Mouse (Mus musculus): ENCODE results near the gene Olfr904. TPM values are rescaled to one million over a fixed set of nuclear protein-coding genes. Genes with fewer than 3 reads are reported as not detected.

Olfr904 gene
- polyA plus RNA-seq (2012; rRNA removed), result not detected in 2 replicates

GRCm38 (mm10) chr9:38462844-38463243, at the start of gene Olfr904:
Gene Olfr904 (plus strand): TSS chr9:38463144.

GRCm38 (mm10) chr9:38429155-38429554, 33.8 kb upstream of the Olfr904 start, which contains the start of gene Olfr901:
Gene Olfr901 (plus strand): TSS chr9:38429455.

GRCm38 (mm10) chr9:38447352-38447751, 15.6 kb upstream of the Olfr904 start, which contains the start of gene Olfr902:
Gene Olfr902 (plus strand): TSS chr9:38447652.

GRCm38 (mm10) chr9:38470807-38471206, 7.9 kb downstream of the Olfr904 start, which contains the start of gene Olfr905:
Gene Olfr905 (plus strand): TSS chr9:38471107.

GRCm38 (mm10) chr9:38486785-38487184, 23.8 kb downstream of the Olfr904 start, which contains the start of gene Olfr906:
Gene Olfr906 (plus strand): TSS chr9:38487085.

GRCm38 (mm10) chr9:38495501-38495900, 32.6 kb downstream of the Olfr904 start, which contains the start of gene Olfr907:
Gene Olfr907 (plus strand): TSS chr9:38495801.

Other genes starting within 250 kb of the Olfr904 start
- gene Olfr894, start 245.1 kb upstream of the Olfr904 start, polyA plus RNA-seq (2012; rRNA removed), result not detected in 2 replicates
- gene Olfr143, start 210.4 kb upstream of the Olfr904 start, polyA plus RNA-seq (2012; rRNA removed), result not detected in 2 replicates
- gene Olfr895, start 195.3 kb upstream of the Olfr904 start, polyA plus RNA-seq (2012; rRNA removed), result not detected in 2 replicates
- not detected in 2 replicates for gene Olfr896-ps1, start 172.0 kb upstream of the Olfr904 start, polyA plus RNA-seq (2012; rRNA removed)
- not detected in 2 replicates for gene Olfr25, start 134.1 kb upstream of the Olfr904 start, polyA plus RNA-seq (2012; rRNA removed)
- gene Olfr898, start 114.7 kb upstream of the Olfr904 start, polyA plus RNA-seq (2012; rRNA removed), result not detected in 2 replicates
- not detected in 2 replicates for gene Olfr250, start 96.2 kb upstream of the Olfr904 start, polyA plus RNA-seq (2012; rRNA removed)
- gene Olfr251, start 86.1 kb upstream of the Olfr904 start, polyA plus RNA-seq (2012; rRNA removed), result not detected in 2 replicates
- not detected in 2 replicates for gene Olfr147, start 61.4 kb upstream of the Olfr904 start, polyA plus RNA-seq (2012; rRNA removed)
- gene Olfr901, start 33.7 kb upstream of the Olfr904 start, polyA plus RNA-seq (2012; rRNA removed), result not detected in 2 replicates
- not detected in 2 replicates for gene Olfr902, start 15.5 kb upstream of the Olfr904 start, polyA plus RNA-seq (2012; rRNA removed)
- gene Olfr905, start 8.0 kb downstream of the Olfr904 start, polyA plus RNA-seq (2012; rRNA removed), result not detected in 2 replicates
- not detected in 2 replicates for gene Olfr906, start 23.9 kb downstream of the Olfr904 start, polyA plus RNA-seq (2012; rRNA removed)
- not detected in 2 replicates for gene Olfr907, start 32.7 kb downstream of the Olfr904 start, polyA plus RNA-seq (2012; rRNA removed)
- gene Olfr911-ps1, start 58.4 kb downstream of the Olfr904 start, polyA plus RNA-seq (2012; rRNA removed), result not detected in 2 replicates
- not detected in 2 replicates for gene Olfr910, start 74.7 kb downstream of the Olfr904 start, polyA plus RNA-seq (2012; rRNA removed)
- not detected in 2 replicates for gene Olfr912, start 117.0 kb downstream of the Olfr904 start, polyA plus RNA-seq (2012; rRNA removed)
- not detected in 2 replicates for gene Olfr913, start 129.6 kb downstream of the Olfr904 start, polyA plus RNA-seq (2012; rRNA removed)
- not detected in 2 replicates for gene Olfr914, start 142.0 kb downstream of the Olfr904 start, polyA plus RNA-seq (2012; rRNA removed)
- gene Olfr916, start 196.7 kb downstream of the Olfr904 start, polyA plus RNA-seq (2012; rRNA removed), result not detected in 2 replicates
- gene Olfr917, start 202.7 kb downstream of the Olfr904 start, polyA plus RNA-seq (2012; rRNA removed), result not detected in 2 replicates
- not detected in 2 replicates for gene Olfr918, start 211.5 kb downstream of the Olfr904 start, polyA plus RNA-seq (2012; rRNA removed)
- not detected in 2 replicates for gene Olfr919, start 240.5 kb downstream of the Olfr904 start, polyA plus RNA-seq (2012; rRNA removed)

All from stomach, adult 2 months (tissue).